Mouse (Mus musculus): Measurements from ENCODE around the gene Mki67. TPM values are rescaled to one million over a fixed set of nuclear protein-coding genes. Genes with fewer than 3 reads are reported as not detected.

Gene Mki67
- polyA plus RNA-seq, 2 experiments = 97.2 to 118 TPM

DNA sequence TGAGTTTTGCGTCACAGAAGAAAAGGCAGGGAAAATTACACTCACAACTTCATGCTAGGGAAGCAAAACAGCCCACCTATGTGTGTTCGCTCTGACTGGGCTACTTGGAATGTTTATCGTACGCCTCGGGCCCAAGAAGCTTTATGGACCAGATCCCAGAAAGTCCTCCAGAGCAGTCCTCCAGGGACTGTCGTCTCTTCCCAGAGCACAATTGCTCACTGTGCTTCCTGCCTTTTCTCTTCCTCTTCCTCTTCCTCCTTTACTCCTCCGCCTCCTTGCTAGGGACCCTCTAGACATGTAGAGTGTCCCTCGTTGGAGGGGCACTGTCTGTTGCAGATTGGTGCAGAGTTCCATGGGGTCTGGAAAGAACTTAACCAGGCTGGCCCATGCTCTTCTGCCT lies 67.3 kb downstream of the Mki67 start:
- no peak overlapping the region for H3K9ac ChIP-seq (replicated peaks)
- no peaks in the 10 kb centered on the region for H3K36me3 ChIP-seq (replicated peaks; ENCODE audit: control insufficient read depth, insufficient read depth, low read depth)
- TF ChIP-seq CTCF (IDR thresholded peaks at IDR 0.05; ENCODE audit: low read depth) = no peak
- no peak for TF ChIP-seq EP300 (IDR thresholded peaks at IDR 0.05; ENCODE audit: low read depth)
- WGBS (ENCODE audit: insufficient replicate concordance) = 65% methylated on average over 8 of the region's 8 CpGs
- no peak overlapping the region for H3K27ac ChIP-seq
- no peaks in the 10 kb centered on the region for H3K27me3 ChIP-seq (ENCODE audit: control insufficient read depth, insufficient read depth, low read length)
- H3K9me3 ChIP-seq (ENCODE audit: control insufficient read depth, low read length) = no peaks in the 10 kb centered on the region
- no peak for ATAC-seq (ENCODE audit: insufficient read depth)
- H3K4me1 ChIP-seq (replicated peaks; ENCODE audit: control insufficient read depth in 2 of 2, insufficient read depth in 2 of 2, low read length in 1 of 2) = no peaks in the 10 kb centered on the region; a peak in 1 of 4 replicates
- H3K4me2 ChIP-seq (ENCODE audit: low read depth) = no peak overlapping the region
- no peak overlapping the region for H3K4me3 ChIP-seq (ENCODE audit: insufficient read depth in 1 of 2, low read depth in 2 of 2, low read length in 2 of 2)
- no peak for DNase-seq (ENCODE audit: low read depth in 3 of 3, low spot score in 3 of 3)

DNA sequence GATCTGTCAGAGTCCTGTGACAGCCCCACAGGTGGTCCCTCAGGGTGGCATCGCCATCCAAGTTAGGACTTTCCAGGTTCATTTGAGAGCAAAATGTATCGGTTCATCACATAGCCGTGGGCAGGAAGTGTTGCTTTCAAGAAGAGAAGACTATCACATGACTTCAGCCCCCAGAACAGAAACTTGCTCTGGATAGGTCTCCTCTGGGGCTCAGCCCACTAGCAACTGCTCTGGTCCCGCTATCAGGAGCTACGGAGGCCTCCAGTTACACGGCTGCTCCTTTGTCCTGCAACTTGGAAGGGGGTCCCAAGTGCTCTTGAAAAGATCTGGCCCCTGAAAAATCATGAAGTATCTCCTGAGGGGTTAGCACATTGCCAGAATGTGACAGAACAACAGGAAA lies 69.2 kb downstream of the Mki67 start:
- Histone ChIP-seq H3K27ac (no peak overlapping the region), H3K4me3 (ENCODE audit: insufficient read depth in 1 of 2, low read depth in 2 of 2, low read length in 2 of 2) (no peak overlapping the region), H3K36me3 (replicated peaks; ENCODE audit: control insufficient read depth, insufficient read depth, low read depth) (no peaks in the 10 kb centered on the region), H3K4me1 (replicated peaks; ENCODE audit: control insufficient read depth in 2 of 2, insufficient read depth in 2 of 2, low read length in 1 of 2) (no peaks in the 10 kb centered on the region; a peak in 1 of 4 replicates), H3K27me3 (ENCODE audit: control insufficient read depth, insufficient read depth, low read length) (no peaks in the 10 kb centered on the region), H3K4me2 (ENCODE audit: low read depth) (no peak overlapping the region), H3K9me3 (ENCODE audit: control insufficient read depth, low read length) (no peaks in the 10 kb centered on the region), H3K9ac (replicated peaks) (no peak overlapping the region)
- DNase-seq (ENCODE audit: low read depth in 3 of 3, low spot score in 3 of 3) (no peak), ATAC-seq (ENCODE audit: insufficient read depth) (no peak)
- TF ChIP-seq EP300 (IDR thresholded peaks at IDR 0.05; ENCODE audit: low read depth) = no peak
- no peak for TF ChIP-seq CTCF (IDR thresholded peaks at IDR 0.05; ENCODE audit: low read depth)
- WGBS (ENCODE audit: insufficient replicate concordance) = 83% methylated on average over 6 of the region's 6 CpGs

DNA sequence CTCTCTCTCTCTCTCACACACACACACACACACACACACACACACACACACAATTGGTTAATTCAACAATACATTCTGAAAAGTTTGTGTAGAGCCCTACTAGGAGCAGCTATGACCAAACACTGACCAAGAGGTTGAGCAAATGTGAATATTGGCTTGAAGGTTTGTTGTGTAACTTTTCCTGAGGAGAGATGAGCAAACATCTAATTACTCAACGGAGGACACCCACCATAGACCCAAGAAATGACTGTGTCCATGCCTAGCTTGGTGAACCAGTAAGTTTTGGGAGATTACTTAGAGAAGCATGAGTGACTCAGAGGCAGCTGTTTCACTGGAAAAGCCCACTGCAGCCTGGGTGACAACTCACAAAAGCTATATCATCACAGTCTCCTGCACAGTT lies 71.7 kb downstream of the Mki67 start:
- H3K36me3 ChIP-seq (replicated peaks; ENCODE audit: control insufficient read depth, insufficient read depth, low read depth) = no peaks in the 10 kb centered on the region
- H3K4me1 ChIP-seq (replicated peaks; ENCODE audit: control insufficient read depth in 2 of 2, insufficient read depth in 2 of 2, low read length in 1 of 2) = no peaks in the 10 kb centered on the region; a peak in 1 of 4 replicates
- no peaks in the 10 kb centered on the region for H3K27me3 ChIP-seq (ENCODE audit: control insufficient read depth, insufficient read depth, low read length)
- H3K4me3 ChIP-seq (ENCODE audit: insufficient read depth in 1 of 2, low read depth in 2 of 2, low read length in 2 of 2) = no peak overlapping the region
- no peak overlapping the region for H3K27ac ChIP-seq
- TF ChIP-seq EP300 (IDR thresholded peaks at IDR 0.05; ENCODE audit: low read depth) (no peak), CTCF (IDR thresholded peaks at IDR 0.05; ENCODE audit: low read depth) (no peak)
- DNase-seq (ENCODE audit: low read depth in 3 of 3, low spot score in 3 of 3) (no peak), ATAC-seq (ENCODE audit: insufficient read depth) (no peak)
- H3K4me2 ChIP-seq (ENCODE audit: low read depth) = no peak overlapping the region
- H3K9ac ChIP-seq (replicated peaks) = no peak overlapping the region
- no peaks in the 10 kb centered on the region for H3K9me3 ChIP-seq (ENCODE audit: control insufficient read depth, low read length)
- WGBS (ENCODE audit: insufficient replicate concordance) = 57% methylated on average over 1 of the region's 1 CpGs

DNA sequence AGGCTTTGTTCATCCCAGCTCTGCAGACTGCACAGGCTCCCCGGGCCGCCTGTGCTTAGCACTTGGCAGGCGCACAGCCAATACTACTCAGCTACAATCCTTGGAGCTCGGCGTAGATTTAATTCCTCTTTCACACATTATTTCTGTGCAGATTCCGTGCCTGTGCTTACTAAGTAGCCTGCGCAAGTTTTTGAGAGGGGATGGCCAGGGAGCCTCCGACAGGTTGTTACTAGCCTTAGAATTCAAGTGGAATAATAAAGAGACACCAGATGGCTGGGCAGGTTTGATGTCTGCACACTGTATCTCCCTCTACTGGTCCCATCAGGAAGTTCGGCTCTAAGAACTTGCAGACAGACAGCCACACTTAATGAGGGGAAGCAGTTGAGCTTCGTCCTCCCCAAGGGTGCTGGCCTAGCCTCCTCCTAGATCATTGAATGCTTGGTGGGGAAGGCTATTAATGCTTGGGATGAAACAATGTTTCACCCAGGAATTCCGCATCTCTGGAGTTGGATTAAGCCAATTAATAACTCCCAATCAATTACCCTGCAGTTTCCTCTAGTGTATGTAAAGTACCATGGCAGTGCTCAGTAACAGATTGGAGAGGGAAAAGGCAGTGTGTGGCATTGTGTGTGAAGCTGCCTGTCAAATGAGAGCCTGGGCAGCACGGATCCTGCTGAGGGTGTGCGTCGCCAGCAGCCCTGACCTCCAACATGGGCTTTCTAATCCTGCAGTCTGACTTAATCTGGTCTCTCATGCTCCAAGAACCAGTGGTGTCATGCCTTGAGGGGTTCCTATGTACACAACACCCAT lies 74.3 kb downstream of the Mki67 start:
- 61% methylated on average over 14 of the region's 14 CpGs for WGBS (ENCODE audit: insufficient replicate concordance)
- ATAC-seq (ENCODE audit: insufficient read depth) = no peak

More for the DNA sequence above, 74.3 kb downstream of the Mki67 start:
- Histone ChIP-seq H3K27me3 (ENCODE audit: control insufficient read depth, insufficient read depth, low read length) (no peaks in the 10 kb centered on the region), H3K36me3 (replicated peaks; ENCODE audit: control insufficient read depth, insufficient read depth, low read depth) (no peaks in the 10 kb centered on the region), H3K9me3 (ENCODE audit: control insufficient read depth, low read length) (no peaks in the 10 kb centered on the region), H3K4me3 (ENCODE audit: insufficient read depth in 1 of 2, low read depth in 2 of 2, low read length in 2 of 2) (no peak overlapping the region), H3K4me1 (replicated peaks; ENCODE audit: control insufficient read depth in 2 of 2, insufficient read depth in 2 of 2, low read length in 1 of 2) (no peaks in the 10 kb centered on the region), H3K9ac (replicated peaks) (no peak overlapping the region), H3K4me2 (ENCODE audit: low read depth) (no peak overlapping the region), H3K27ac (no peak overlapping the region)
- peak; percentile 62 for TF ChIP-seq CTCF (IDR thresholded peaks at IDR 0.05; ENCODE audit: low read depth)
- TF ChIP-seq EP300 (IDR thresholded peaks at IDR 0.05; ENCODE audit: low read depth) = no peak
- no peak for DNase-seq (ENCODE audit: low read depth in 3 of 3, low spot score in 3 of 3)

Other genes with a start within 250 kb of the Mki67 start
- 0.02 TPM in 1 of 2 replicates, not detected in the other for gene Clrn3, start 187.7 kb downstream of the Mki67 start, polyA plus RNA-seq (2012; rRNA removed)
- gene Clrn3, start 187.7 kb downstream of the Mki67 start, polyA plus RNA-seq (2014; fragmentation: Nextera tagmentation; extraction: Ambion mirVana) = not detected in 2 replicates
- gene Ptpre, start 178.9 kb downstream of the Mki67 start, polyA plus RNA-seq (2012; rRNA removed) = 1.5 and 1.9 TPM in 2 replicates
- gene Ptpre, start 178.9 kb downstream of the Mki67 start, polyA plus RNA-seq (2014; fragmentation: Nextera tagmentation; extraction: Ambion mirVana) = 1.7 and 1.8 TPM in 2 replicates

Measured in liver, embryonic 14.5 days (tissue).